Mouse (Mus musculus) gastrocnemius, postnatal 14 days (tissue): ENCODE results near the gene Plekhg1. TPM values are rescaled to one million over a fixed set of nuclear protein-coding genes. Genes with fewer than 3 reads are reported as not detected.

Experiments
- DNase-seq: peaks from one replicate; pipeline ENCODE4 v3.0.0; 2021; ENCODE audit warnings: mixed read lengths
- intact Hi-C: fragments of 180-260 bp; cut with DNase I; formaldehyde crosslinking; loops from one replicate; pipeline ENCODE4 v1.15.1; 2025; ENCODE audit warnings: low total_unique reads
- total RNA-seq, 2 experiments: library from RNA; stranded (reverse); gene quantifications; 2 replicates each; pipeline ENCODE4 v1.2.3; 2021

The Plekhg1 gene
- total RNA-seq, 2 experiments from 2014 or later = 9.3 to 9.8 TPM

GRCm38 (mm10) chr10:3864196-3864540 is 124.0 kb downstream of the Plekhg1 start:
- intact Hi-C loops = no loop called here
- no peak for DNase-seq

DNA sequence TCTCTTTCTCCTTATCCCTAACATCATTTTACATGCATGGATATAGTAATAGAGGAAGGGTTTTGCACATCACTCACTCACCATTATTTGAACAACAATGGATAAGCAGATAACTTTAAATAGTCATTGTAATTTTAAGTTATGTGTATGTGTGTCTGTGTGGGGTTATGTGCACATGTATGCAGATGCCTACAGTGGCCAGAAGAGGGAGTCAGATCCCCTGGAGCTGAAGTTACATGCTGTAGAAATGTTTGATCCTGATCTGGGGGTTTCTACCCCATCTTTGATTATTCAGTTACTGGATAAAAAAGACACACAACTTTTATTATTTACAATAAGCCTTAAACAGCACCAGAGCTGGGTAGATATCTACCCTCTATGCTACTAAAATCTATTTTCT is 127.1 kb downstream of the Plekhg1 start:
- no peak for DNase-seq
- intact Hi-C loops = no loop called here

- no peak for DNase-seq
- intact Hi-C loops = no loop called here
Observed at GRCm38 (mm10) chr10:3870828-3871227, 130.7 kb downstream of the Plekhg1 start.

- no peak for DNase-seq
- intact Hi-C loops = no loop called here
Observed at GRCm38 (mm10) chr10:3873467-3873866, 133.3 kb downstream of the Plekhg1 start.

DNA sequence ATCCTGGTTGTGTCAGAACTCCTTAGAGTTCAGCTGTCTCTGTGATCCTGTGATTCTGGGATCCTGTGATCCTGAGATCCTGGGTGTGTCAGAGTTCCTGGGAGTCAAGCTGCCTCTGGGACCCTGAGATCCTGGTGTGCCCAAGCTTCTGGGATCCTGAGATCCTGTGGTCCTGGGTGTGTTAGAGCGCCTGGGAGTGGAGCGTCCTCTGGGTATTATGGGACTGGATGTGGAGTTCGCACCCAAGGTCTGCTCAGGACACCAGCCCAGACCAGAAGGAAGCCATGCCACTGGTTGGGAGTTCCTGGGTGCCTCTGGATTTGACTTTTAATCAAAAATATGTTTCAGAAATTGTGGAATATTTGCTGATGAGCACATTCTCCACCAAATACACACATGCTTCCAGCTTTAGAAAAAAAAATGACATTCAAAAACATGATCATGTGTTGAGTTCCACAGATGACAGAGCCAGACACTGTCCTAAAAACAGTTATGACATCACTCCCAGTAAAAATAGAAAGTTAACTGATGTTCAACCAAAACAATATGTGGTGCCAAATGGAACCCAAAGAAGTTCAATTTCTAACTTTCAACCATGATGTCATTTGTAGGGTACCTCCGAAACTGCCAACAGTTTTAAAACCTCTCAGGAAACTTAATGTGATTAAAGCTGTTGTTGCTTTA is 137.8 kb downstream of the Plekhg1 start:
- no peak for DNase-seq

DNA sequence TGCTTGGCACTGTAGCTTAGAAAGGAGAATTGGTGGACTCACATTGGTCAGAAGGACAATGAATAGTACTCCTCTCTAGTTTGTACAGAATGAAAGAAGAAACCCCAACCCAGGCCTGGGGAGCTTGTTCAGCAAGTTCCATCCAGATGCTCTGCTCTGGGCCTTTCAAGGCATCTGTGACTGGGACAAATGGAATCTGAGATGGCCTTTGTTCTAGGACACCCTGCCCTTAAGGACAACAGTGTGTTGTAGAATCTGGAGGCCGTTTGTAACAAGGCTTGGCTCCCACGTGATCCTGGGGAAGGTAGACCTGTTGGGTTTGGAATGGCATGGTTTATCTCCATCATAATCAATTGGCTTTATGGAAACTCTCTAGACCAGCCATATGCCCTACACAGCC is 141.0 kb downstream of the Plekhg1 start:
- no peak for DNase-seq
- intact Hi-C loops = no loop called here

More for the DNA sequence above, 137.8 kb downstream of the Plekhg1 start:
- intact Hi-C loops = no loop called here

DNA sequence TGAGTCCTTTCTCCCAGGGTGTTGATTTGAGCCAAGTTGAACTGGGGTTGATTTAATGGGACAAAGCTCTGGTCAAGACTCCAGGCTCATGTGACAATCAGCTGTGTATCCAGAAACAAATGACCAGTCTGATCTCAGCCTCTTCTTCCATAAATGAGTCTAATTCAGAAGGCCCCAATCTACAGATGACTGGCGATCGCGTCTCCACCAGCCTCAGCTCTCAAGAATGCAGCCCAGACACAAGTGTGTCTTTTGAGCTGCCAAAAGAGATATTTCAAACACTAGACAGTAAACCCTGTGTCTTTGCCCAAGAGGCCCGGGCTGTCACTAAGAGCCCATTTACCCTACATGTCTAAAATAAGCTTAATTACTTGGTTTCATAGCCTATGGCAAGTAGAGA is 148.3 kb downstream of the Plekhg1 start:
- intact Hi-C loops = no loop called here

DNA sequence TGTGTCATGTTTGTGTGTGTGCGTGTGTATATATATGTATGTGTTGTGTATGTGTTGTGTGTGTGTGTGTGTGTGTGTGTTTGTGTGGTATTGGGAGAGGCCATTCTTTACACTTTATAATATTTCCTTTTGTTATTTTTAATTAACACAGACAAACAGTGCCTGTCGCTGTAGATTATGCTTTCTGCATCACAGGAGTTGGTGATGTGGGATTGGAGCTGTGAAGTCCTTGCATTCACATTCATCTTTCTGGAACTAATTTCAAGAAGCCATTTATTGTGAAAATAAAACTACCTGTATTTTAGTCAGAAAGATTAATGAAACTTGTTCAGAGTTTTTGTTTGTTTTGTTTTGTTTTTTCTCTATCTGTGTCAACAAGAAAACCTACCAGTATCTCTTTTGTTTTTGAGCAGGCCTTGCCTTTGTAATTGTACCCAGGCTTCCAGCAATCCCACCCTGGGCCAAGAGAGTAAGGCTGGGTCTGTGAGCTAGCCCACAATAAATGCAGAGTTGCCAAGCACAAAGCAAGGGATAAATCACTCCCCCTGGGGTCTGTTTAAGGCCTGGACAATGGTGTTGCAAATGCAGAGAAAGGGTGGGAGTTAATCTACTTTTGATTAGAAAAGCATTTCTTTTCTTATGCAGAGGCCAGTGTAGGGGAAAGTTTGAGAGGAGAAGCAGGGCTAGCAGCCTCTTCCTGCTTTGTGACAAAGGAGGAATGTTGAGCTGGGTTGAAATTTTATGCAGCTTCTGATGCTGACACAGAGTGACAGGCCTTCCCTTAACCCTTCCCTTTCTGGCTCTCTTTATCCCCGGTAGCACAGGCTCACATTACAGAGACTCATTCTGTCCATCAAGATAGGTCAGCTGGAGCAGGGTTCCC is 151.5 kb downstream of the Plekhg1 start:
- intact Hi-C loops = no loop called here

More for the DNA sequence above, 148.3 kb downstream of the Plekhg1 start:
- no peak for DNase-seq

GRCm38 (mm10) chr10:3892368-3892767 is 152.2 kb downstream of the Plekhg1 start:
- intact Hi-C loops = no loop called here
- DNase-seq = no peak

More for the DNA sequence above, 151.5 kb downstream of the Plekhg1 start:
- no peak for DNase-seq

DNA sequence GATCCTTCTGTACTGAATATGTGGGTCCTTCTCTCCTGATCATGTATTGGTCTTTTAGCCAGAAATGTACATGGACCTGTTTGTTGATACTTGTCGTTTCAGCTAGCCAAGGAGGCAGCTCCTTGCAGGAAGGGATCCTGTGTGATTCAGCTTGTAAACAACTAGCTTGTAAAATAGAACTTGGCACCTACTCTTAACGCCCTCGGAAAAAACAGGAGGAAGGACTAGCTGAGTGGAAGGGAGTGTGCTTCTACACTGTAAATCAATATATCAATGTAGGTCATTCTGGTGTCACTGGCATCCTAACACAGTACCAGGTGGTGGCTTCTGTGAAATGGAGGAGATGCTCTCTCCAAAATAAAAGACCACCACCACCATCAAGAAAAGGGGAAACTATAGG is 157.9 kb downstream of the Plekhg1 start:
- no peak for DNase-seq
- intact Hi-C loops = no loop called here

GRCm38 (mm10) chr10:3900416-3900956 is 160.3 kb downstream of the Plekhg1 start:
- intact Hi-C loops = no loop called here
- no peak for DNase-seq

- no peak for DNase-seq
Observed at GRCm38 (mm10) chr10:3905747-3906146, 165.6 kb downstream of the Plekhg1 start.

DNA sequence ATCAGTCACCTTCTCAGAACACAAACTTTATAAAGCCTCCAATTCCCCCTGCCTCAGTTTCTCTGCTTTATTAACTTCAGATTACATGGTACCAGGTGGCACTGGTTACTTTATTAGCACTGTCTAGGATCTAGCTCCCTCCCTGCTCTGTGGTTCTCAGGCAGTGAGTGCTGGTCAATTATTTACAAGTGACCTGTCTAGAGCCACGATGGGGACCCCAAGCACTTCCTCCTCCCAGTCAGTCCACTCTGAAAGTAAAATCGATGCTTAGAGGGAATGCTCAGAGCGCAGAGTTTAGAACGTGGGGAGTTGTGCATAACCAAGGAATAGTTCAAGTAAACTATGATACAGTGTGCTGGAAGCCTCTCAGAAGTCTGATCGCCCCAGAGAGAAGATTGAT is 173.9 kb downstream of the Plekhg1 start:
- intact Hi-C loops = no loop called here
- no peak for DNase-seq

More at GRCm38 (mm10) chr10:3905747-3906146, 165.6 kb downstream of the Plekhg1 start:
- intact Hi-C loops = no loop called here

DNA sequence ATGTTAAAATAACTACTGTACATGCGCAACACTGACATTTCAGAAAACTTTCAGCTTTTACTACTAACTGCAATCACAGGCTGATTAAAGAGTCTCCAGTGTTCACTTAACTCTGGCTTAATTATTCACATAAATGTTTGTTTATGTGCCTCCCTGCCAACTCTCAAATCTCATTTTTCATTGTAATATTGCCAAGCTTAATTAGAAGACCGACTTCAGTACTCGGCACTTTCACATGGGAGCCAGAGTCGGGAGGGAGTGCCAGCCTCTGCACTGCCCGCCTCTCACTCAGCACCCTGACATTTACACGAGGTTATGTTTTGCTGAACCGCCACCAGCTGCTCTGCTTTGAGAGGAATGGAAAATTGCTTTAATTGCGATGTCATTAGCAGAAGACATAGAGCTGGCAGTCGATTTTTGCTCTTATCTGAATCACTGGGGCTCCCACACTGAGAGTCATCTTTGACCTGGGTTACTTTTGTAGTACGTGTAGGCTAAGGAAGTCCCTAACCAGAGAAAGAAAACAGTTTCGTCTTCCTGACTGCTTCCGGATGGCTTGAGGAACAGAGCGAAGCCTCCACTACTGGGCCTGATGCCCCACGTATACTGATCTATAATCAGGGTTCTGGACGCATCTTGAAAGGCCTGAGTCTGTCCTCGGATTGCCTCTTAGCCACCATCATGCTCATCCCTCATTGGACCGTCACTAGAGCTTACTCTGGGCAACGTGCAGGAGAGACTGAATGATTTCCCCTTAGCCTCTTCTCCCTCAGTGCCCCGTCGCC is 180.4 kb downstream of the Plekhg1 start:
- intact Hi-C loops = no loop called here
- no peak for DNase-seq

DNA sequence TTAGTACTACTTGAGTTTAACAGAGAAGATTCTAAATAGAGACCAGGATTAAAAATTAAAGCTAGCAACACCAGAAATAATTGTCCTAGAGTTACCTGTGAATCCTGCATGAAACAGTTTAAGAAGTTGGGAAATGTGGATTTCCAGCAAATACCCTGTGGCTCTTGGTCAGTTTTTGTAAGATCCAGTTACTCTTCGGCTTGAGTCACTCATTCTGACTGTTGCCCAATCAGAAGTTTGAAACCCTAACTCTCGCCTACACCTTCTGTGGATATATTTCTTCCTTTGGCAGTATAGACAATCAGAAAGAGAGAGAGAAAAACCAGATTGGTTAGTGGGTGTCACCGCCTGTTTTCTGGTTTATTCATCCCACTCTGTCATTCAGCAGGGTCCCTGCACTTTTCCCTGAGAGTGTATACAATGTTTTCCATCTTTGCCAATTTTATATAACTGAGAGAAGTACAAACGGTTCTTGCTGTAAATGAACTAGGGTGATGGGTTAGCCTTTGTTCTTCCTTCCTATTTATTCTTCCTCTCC is 187.9 kb downstream of the Plekhg1 start:
- intact Hi-C loops = no loop called here
- DNase-seq = no peak

- no peak for DNase-seq
- intact Hi-C loops = no loop called here
Observed at GRCm38 (mm10) chr10:3931831-3932230, 191.7 kb downstream of the Plekhg1 start.

- intact Hi-C loops = no loop called here
- no peak for DNase-seq
Observed at GRCm38 (mm10) chr10:3933311-3933940, 193.3 kb downstream of the Plekhg1 start.

- intact Hi-C loops = no loop called here
- DNase-seq = no peak
Observed at GRCm38 (mm10) chr10:3936864-3937263, 196.7 kb downstream of the Plekhg1 start.
